Mouse (Mus musculus): ENCODE measurements around the gene Lrrc9. TPM values are rescaled to one million over a fixed set of nuclear protein-coding genes. Genes with fewer than 3 reads are reported as not detected.

Lrrc9 gene
- polyA plus RNA-seq, 1 experiment = 0.18 TPM

DNA sequence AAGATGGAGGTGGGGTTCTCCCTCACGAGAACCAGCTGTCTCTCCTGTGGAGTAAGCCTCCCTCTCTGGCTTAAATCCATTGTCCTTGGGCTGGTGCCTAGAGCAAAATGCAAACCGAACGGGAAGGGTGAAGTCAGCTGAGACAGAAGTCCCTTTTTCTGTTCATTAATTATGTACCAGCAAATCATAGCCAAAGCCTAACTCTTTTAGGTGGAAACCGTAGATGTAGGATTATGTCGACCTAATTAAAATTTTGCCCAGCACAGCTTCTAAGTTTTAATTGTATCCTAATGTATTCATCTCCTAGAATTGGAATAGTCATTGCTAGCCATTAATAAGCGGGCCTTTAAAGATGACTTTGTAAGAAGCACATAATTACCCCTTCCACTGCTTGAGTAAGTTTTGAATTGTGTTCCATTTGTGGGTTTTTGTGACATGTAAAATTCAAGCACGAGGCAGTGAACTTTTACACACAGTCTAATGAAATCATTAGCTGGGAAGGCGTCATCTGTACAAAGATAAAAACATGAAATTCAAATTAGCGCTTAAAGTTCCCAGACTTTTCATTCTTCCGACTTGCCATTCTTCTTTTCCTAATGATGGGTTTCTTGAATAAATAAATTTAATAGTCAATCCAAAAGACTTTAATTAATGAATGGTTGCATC, 3.9 kb upstream of the Lrrc9 start:
- Histone ChIP-seq H3K4me1 (replicated peaks; ENCODE audit: control insufficient read depth, insufficient read depth, low read length) (no peaks in the 10 kb centered on the region; the same call in 1 of the 2 replicates), H3K36me3 (ENCODE audit: control insufficient read depth, insufficient read depth, low read length) (no peaks in the 10 kb centered on the region), H3K27ac (ENCODE audit: control insufficient read depth, insufficient read depth, low read length) (no peak overlapping the region), H3K27me3 (ENCODE audit: control insufficient read depth, insufficient read depth, low read length) (no peaks in the 10 kb centered on the region; the same call in 1 of the 2 replicates), H3K4me3 (ENCODE audit: control insufficient read depth, insufficient read depth, low read length) (no peak overlapping the region)
- TF ChIP-seq CTCF (IDR thresholded peaks at IDR 0.05; ENCODE audit: borderline replicate concordance, control insufficient read depth, extremely low read depth, insufficient read depth, low read length, poor library complexity) = no peak
- no peak for TF ChIP-seq POLR2A (IDR thresholded peaks at IDR 0.05; ENCODE audit: control insufficient read depth, extremely low read depth, insufficient read depth, low read length, poor library complexity)
- no peak for DNase-seq
- WGBS = 92% methylated on average over 10 of the region's 10 CpGs

DNA sequence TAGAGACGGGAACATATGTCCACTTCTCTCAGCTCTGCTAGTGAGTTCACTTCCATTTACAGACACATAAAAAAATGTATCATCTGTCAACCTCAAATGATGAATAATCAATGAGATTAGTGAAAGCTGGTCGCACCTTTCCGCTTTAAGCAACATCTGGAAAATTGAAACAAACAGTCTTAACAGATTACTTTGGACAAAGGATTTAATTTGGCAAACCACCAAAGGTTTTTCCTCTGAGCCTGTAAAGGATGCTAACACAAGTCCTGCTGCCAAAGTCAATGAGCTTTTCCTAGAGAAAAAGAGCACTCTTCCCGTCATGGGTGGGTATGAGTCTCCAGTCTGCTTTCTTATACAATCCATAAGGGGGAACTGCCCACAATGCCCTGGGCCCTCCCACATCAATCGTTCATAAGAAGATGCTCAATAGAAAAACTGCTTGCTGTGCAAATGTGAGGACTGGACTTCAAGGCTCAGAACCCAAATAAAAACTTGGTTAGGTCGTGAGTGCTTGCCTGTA, 2.6 kb upstream of the Lrrc9 start:
- 89% methylated on average over 6 of the region's 6 CpGs for WGBS
- H3K4me3 ChIP-seq (ENCODE audit: control insufficient read depth, insufficient read depth, low read length) = no peak overlapping the region
- H3K36me3 ChIP-seq (ENCODE audit: control insufficient read depth, insufficient read depth, low read length) = no peaks in the 10 kb centered on the region
- TF ChIP-seq POLR2A (IDR thresholded peaks at IDR 0.05; ENCODE audit: control insufficient read depth, extremely low read depth, insufficient read depth, low read length, poor library complexity) = no peak
- no peak for TF ChIP-seq CTCF (IDR thresholded peaks at IDR 0.05; ENCODE audit: borderline replicate concordance, control insufficient read depth, extremely low read depth, insufficient read depth, low read length, poor library complexity)
- H3K27me3 ChIP-seq (ENCODE audit: control insufficient read depth, insufficient read depth, low read length) = no peaks in the 10 kb centered on the region; the same call in 1 of the 2 replicates
- H3K27ac ChIP-seq (ENCODE audit: control insufficient read depth, insufficient read depth, low read length) = no peak overlapping the region
- no peaks in the 10 kb centered on the region; the same call in 1 of the 2 replicates for H3K4me1 ChIP-seq (replicated peaks; ENCODE audit: control insufficient read depth, insufficient read depth, low read length)
- no peak for DNase-seq

- Histone ChIP-seq H3K27ac (ENCODE audit: control insufficient read depth, insufficient read depth, low read length) (no peak overlapping the region), H3K27me3 (ENCODE audit: control insufficient read depth, insufficient read depth, low read length) (no peaks in the 10 kb centered on the region), H3K4me3 (ENCODE audit: control insufficient read depth, insufficient read depth, low read length) (no peak overlapping the region), H3K36me3 (ENCODE audit: control insufficient read depth, insufficient read depth, low read length) (no peaks in the 10 kb centered on the region), H3K4me1 (replicated peaks; ENCODE audit: control insufficient read depth, insufficient read depth, low read length) (no peaks in the 10 kb centered on the region)
- TF ChIP-seq CTCF (IDR thresholded peaks at IDR 0.05; ENCODE audit: borderline replicate concordance, control insufficient read depth, extremely low read depth, insufficient read depth, low read length, poor library complexity) (no peak), POLR2A (IDR thresholded peaks at IDR 0.05; ENCODE audit: control insufficient read depth, extremely low read depth, insufficient read depth, low read length, poor library complexity) (no peak)
- 88% methylated on average over 17 of the region's 17 CpGs for WGBS
- DNase-seq = no peak
Measured at GRCm38 (mm10) chr12:72453941-72454340, 12.3 kb downstream of the Lrrc9 start.

GRCm38 (mm10) chr12:72461191-72461893, 19.7 kb downstream of the Lrrc9 start:
- 67% methylated on average over 11 of the region's 11 CpGs for WGBS
- no peak for TF ChIP-seq POLR2A (IDR thresholded peaks at IDR 0.05; ENCODE audit: control insufficient read depth, extremely low read depth, insufficient read depth, low read length, poor library complexity)
- no peak for TF ChIP-seq CTCF (IDR thresholded peaks at IDR 0.05; ENCODE audit: borderline replicate concordance, control insufficient read depth, extremely low read depth, insufficient read depth, low read length, poor library complexity)
- Histone ChIP-seq H3K36me3 (ENCODE audit: control insufficient read depth, insufficient read depth, low read length) (no peaks in the 10 kb centered on the region), H3K27me3 (ENCODE audit: control insufficient read depth, insufficient read depth, low read length) (no peaks in the 10 kb centered on the region), H3K4me3 (ENCODE audit: control insufficient read depth, insufficient read depth, low read length) (no peak overlapping the region), H3K27ac (ENCODE audit: control insufficient read depth, insufficient read depth, low read length) (no peak overlapping the region), H3K4me1 (replicated peaks; ENCODE audit: control insufficient read depth, insufficient read depth, low read length) (no peaks in the 10 kb centered on the region)
- DNase-seq = no peak

- no peaks in the 10 kb centered on the region for H3K4me1 ChIP-seq (replicated peaks; ENCODE audit: control insufficient read depth, insufficient read depth, low read length)
- WGBS = 40% methylated on average over 5 of the region's 5 CpGs
- H3K27me3 ChIP-seq (ENCODE audit: control insufficient read depth, insufficient read depth, low read length) = no peaks in the 10 kb centered on the region
- TF ChIP-seq POLR2A (IDR thresholded peaks at IDR 0.05; ENCODE audit: control insufficient read depth, extremely low read depth, insufficient read depth, low read length, poor library complexity) (no peak), CTCF (IDR thresholded peaks at IDR 0.05; ENCODE audit: borderline replicate concordance, control insufficient read depth, extremely low read depth, insufficient read depth, low read length, poor library complexity) (no peak)
- no peak overlapping the region for H3K27ac ChIP-seq (ENCODE audit: control insufficient read depth, insufficient read depth, low read length)
- no peaks in the 10 kb centered on the region for H3K36me3 ChIP-seq (ENCODE audit: control insufficient read depth, insufficient read depth, low read length)
- no peak overlapping the region for H3K4me3 ChIP-seq (ENCODE audit: control insufficient read depth, insufficient read depth, low read length)
- peak; percentile 52 for DNase-seq
Measured at GRCm38 (mm10) chr12:72461894-72462530, 20.3 kb downstream of the Lrrc9 start.

GRCm38 (mm10) chr12:72465826-72466501, 24.3 kb downstream of the Lrrc9 start:
- Histone ChIP-seq H3K27ac (ENCODE audit: control insufficient read depth, insufficient read depth, low read length) (no peak overlapping the region), H3K4me1 (replicated peaks; ENCODE audit: control insufficient read depth, insufficient read depth, low read length) (no peaks in the 10 kb centered on the region), H3K4me3 (ENCODE audit: control insufficient read depth, insufficient read depth, low read length) (no peak overlapping the region), H3K36me3 (ENCODE audit: control insufficient read depth, insufficient read depth, low read length) (no peaks in the 10 kb centered on the region), H3K27me3 (ENCODE audit: control insufficient read depth, insufficient read depth, low read length) (no peaks in the 10 kb centered on the region)
- TF ChIP-seq CTCF (IDR thresholded peaks at IDR 0.05; ENCODE audit: borderline replicate concordance, control insufficient read depth, extremely low read depth, insufficient read depth, low read length, poor library complexity) (no peak), POLR2A (IDR thresholded peaks at IDR 0.05; ENCODE audit: control insufficient read depth, extremely low read depth, insufficient read depth, low read length, poor library complexity) (no peak)
- 93% methylated on average over 5 of the region's 5 CpGs for WGBS
- no peak for DNase-seq

All from thymus, adult 2 months (tissue).